Mouse (Mus musculus): ENCODE results near the gene Adprh.
"Not testable (repeated sequence)": the region's sequence is repeated elsewhere in the genome, so short reads cannot be mapped to it uniquely, and the experiment has no call there.

The Adprh gene

GRCm38 (mm10) chr16:38466089-38466488 lies 13.6 kb upstream of the Adprh start:
- no peak for DNase-seq

DNA sequence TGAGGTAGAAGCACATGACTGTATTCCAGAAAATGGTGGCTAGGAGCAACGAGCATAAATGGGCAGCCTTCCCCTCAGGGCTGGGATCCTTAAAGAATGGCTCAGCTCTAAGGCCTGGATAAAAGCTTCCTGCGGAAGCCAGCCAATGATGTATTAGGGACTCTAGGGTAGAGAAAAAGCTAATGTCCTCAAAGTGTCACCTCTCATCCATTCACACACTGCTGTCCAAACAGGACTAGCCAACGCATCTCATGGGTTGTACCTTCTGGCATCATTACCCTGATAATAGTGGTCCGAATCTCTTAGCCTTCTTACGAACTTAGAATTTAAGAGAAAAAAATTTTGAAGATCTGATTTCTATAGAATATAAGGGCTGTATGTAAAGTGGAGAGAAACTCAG lies 10.8 kb upstream of the Adprh start:
- no peak for DNase-seq

- DNase-seq, result no peak
These were observed 9.7 kb upstream of the Adprh start for GRCm38 (mm10) chr16:38462161-38462560.

- DNase-seq, result no peak
These were observed 9.2 kb upstream of the Adprh start for GRCm38 (mm10) chr16:38461749-38462148.

DNA sequence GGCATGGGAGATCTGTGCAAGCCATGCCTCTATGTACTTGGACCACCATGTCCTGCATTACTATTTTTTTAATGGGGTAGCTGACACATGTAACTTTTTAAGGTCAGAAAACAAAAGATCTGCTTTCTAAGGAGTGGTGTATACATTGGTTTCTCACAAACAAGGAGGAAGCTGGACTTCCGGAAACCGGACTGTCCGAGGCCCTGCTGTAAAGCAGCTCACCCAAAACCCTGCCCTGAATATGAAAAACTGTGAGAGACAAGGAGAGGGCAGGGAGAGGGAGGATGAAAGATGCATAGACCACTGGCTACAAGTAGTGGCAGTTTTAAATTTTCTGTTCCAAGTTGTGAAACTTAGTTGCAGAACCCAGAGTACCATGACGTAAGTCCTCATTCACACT lies 7.5 kb upstream of the Adprh start:
- no peak for DNase-seq

GRCm38 (mm10) chr16:38458600-38459280 lies 6.2 kb upstream of the Adprh start:
- no peak for DNase-seq

DNA sequence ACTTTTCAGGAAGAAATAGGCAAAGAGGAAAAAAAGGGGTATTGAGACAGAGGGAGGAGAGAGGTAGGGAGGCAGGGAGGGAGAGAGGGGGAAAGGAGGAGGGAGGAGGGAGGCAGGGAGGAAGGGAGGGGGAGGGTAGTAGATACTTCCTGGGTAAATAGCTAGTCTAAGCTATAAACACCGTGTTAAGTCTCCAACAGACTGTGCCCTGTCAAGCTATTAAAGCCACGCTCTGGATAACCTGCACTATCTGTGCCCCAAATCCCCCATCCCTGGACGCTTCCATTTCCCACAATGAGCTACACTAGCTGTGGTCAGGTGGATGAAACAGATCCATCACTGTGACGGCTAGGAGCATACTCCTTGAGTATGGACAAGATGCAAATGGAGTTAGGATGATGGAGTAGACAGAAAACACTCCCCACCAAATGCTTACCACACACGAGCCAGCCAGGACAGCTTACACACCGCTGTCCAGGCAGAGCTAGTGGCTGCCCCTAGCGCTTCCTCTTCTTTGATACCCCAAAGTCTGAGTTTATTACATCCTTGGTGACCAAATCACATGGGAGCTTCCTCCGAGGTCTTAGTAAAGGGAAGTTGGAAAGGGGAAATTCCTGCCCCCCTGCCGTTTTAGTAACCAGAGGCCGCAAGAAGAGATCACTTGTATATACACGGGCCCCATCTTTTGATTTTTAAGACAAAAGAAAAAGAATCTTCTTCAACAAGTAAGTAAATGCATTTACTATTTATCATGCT lies 4.5 kb upstream of the Adprh start:
- peak in 1 of 2 experiments; percentile 26 for DNase-seq

GRCm38 (mm10) chr16:38455511-38456418 lies 3.3 kb upstream of the Adprh start, which contains the start of gene Cd80:
Gene Cd80, plus strand, starts transcription at chr16:38455561.
- DNase-seq, result no peak

DNA sequence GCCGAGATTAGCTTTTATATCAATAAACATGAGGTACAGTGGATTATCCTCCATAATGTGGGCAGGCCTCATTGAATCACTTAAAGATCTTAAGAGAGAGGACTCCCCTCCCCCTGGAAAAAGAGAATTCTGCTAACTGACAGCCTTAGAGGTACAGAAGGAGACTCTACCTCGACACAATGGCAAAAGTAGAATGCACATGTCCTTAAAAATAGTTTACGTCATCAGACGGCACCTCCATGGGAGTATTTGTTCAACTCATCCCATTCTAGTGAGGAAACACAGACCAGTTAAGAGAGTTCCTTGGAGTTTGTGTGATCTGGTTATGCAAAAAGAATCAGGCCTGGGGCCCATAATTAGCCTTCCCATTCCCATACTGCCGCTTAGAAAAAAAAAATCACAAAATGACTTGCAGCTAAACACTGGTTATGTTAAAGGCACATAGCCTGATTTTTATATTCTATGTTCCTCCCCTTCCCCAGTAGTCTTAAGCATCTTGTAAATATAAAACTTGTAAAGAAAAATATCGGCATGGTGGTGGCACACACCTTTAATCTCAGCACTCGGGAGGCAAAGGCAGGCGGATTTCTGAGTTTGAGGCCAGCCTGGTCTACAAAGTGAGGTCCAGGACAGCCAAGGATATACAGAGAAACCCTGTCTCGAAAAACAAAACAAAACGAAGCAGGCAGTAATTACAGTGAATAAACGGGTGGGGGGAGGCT lies 2.2 kb upstream of the Adprh start:
- no peak for DNase-seq

GRCm38 (mm10) chr16:38453952-38454351 lies 1.4 kb upstream of the Adprh start:
- no peak for DNase-seq

GRCm38 (mm10) chr16:38453203-38453553 lies 675 bp upstream of the Adprh start:
- no peak for DNase-seq

DNA sequence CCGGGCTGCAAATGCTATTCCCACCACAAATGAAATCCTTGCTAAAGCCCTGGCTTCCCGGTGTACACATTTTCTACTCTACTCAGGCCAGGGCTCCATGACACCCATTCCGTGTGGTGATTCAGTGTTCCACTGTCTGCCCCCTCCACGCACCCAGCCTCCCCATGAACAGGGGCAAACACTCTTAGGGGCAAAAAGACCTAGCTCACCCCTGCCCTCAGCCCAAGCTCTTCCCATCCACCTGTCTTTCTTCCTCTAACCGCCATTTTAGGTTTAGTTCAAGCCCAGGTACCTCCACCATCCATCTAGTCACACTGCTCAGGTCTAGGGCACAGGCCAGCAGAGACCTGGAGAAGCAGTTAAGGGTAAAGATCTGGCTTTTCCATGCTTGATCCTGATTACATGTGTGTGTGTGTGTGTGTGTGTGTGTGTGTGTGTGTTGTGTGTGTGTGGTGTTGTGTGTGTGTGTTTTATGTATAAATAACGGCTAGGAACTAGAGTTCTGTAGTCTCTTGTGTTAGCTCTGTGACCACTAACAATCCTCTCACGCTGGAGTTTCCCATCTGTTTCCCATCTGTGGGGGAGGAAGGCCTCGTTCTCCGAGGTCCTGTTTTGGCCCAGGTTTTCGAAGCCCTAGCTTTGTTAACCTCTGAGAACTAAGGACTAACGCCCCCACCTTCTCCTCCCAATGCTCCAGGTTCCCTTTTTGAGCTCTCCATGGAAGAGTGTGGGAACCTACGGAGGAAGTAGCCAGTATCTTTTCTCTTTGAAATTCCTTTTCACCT lies 890 bp downstream of the Adprh start:
- no peak for DNase-seq

GRCm38 (mm10) chr16:38450707-38451106 lies 1.8 kb downstream of the Adprh start:
- no peak for DNase-seq

DNA sequence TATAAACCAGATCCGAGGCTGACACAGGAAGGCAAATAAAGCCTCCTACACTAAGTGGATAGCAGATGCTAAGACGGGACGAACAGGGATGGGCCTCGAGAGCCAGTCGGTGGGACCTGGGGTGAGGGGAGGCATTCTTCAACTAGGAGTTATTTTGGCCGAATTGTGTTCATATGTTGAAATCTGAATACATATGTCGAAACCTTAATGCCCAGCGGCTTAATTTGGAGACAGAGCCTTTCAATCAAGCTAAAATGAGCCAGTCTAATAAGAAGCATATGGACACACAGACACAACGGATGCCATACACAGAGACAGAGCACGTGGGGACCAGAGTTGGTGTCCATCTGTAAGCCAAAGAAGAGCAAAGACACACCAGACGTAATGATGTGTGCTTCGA lies 4.0 kb downstream of the Adprh start:
- no peak for DNase-seq

GRCm38 (mm10) chr16:38447366-38447765 lies 5.1 kb downstream of the Adprh start:
- no peak for DNase-seq

GRCm38 (mm10) chr16:38446141-38446540 lies 6.4 kb downstream of the Adprh start:
- DNase-seq, result not testable (repeated sequence)

GRCm38 (mm10) chr16:38445576-38445975 lies 6.9 kb downstream of the Adprh start:
- DNase-seq, result no peak

GRCm38 (mm10) chr16:38445046-38445445 lies 7.5 kb downstream of the Adprh start:
- no peak for DNase-seq

DNA sequence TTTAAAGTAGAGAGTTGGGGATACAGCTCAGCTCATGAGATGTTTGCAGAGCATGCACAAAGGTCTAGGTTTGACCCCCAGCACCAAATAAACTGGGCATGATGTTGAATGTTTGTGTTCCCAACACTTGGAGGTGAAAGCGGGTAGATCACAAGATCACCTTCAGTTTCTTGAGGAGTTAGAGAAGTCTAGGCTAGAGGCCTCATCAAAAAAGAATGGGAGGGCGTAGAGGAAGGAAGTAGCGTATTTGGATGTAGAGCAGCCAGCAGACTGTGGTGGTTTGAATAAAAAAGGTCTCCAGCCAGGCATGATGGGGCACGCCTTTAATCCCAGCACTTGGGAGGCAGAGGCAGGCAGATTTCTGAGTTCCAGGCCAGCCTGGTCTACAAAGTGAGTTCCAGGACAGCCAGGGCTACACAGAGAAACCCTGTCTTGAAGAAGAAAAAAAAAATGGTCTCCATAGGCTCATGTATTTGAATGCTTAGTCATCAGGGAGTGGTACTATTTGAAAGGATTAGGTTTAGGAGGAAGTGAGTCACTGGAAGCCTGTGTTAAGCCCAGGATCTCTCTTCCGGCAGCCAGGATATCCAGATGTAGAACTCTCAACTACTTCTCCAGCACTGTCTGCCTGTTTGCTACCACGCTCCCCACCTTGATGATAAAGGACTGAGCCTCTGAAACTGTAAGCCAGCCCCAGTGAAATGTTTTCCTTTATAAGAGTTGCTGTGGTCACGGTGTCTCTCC lies 8.6 kb downstream of the Adprh start:
- DNase-seq, result no peak

DNA sequence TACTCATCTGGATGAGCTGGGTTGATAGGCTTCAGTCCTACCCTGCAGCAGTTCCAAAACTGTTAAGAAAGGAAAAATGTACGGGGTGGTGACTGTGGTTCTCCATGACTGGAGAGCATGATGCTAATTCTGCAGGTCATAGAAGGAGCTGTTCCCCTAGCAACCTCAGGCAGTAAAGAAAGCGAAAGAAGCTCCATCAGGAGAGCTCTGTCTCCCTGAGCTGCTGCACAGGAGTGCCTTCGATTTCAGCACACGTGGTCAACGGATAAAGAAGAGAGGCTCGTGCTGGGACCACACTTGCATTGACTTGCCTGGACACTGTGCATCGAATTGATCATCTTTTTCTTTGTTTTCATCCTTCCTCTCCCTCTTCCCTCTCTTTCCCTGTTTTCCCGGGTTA lies 10.3 kb downstream of the Adprh start:
- no peak for DNase-seq

DNA sequence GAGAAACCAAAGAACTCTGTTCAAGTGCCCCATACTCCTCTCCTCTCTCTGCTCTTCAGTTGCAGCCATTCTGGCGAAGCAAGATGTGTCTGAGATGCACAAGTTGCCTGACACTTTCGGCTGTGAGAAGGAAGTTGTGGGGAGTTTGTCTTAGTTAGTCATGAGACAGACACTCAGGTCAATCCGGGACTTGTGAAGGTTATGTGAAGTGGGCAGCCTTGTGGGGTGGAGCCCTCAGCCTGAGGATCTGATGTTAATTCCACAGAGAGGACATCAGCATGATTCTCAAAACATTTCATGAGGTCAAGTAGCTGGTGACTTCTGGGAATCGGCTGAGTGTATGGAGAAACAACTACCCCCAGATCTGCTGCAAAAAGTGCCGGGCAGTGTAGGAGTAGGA lies 10.9 kb downstream of the Adprh start:
- no peak for DNase-seq
